Mouse (Mus musculus) testis, adult 2 months (tissue): ENCODE results near the gene Fkbp5. TPM values are rescaled to one million over a fixed set of nuclear protein-coding genes. Genes with fewer than 3 reads are reported as not detected.
A peak's percentile ranks its signal among the peaks of the same experiment; 100 is the strongest.

Experiments
- H3K27ac ChIP-seq: fragments of 200-500 bp; 2 replicates; pipeline ENCODE4 v1.5.1; 2012; ENCODE audit warnings: low read depth, low read length; ENCODE audit not compliant: control insufficient read depth, insufficient read depth
- H3K27me3 ChIP-seq: fragments of 200-500 bp; 2 replicates; pipeline ENCODE4 v1.6.1; 2012; ENCODE audit warnings: mild to moderate bottlenecking, low read length, moderate library complexity; ENCODE audit not compliant: control insufficient read depth, insufficient read depth
- H3K36me3 ChIP-seq: fragments of 200-500 bp; 2 replicates; pipeline ENCODE4 v1.6.1; 2012; ENCODE audit warnings: mild to moderate bottlenecking, low read length; ENCODE audit not compliant: control insufficient read depth, insufficient read depth
- H3K4me1 ChIP-seq: fragments of 200-500 bp; 2 replicates; pipeline ENCODE4 v1.6.1; 2012; ENCODE audit warnings: low read length; ENCODE audit not compliant: control insufficient read depth, insufficient read depth
- H3K4me3 ChIP-seq: fragments of 200-500 bp; 2 replicates; pipeline ENCODE4 v1.5.1; 2012; ENCODE audit warnings: low read depth, mild to moderate bottlenecking, low read length, moderate library complexity, mixed read lengths; ENCODE audit not compliant: control insufficient read depth
- CTCF ChIP-seq: fragments of 200-500 bp; IDR thresholded peaks from 2 replicates; pipeline ENCODE4 v1.5.1; 2012; ENCODE audit warnings: low read depth, mild to moderate bottlenecking, inconsistent platforms, low read length, moderate library complexity; ENCODE audit not compliant: control insufficient read depth, insufficient read depth, insufficient replicate concordance
- POLR2A ChIP-seq: fragments of 200-500 bp; IDR thresholded peaks from 2 replicates; pipeline ENCODE4 v1.6.1; 2012; ENCODE audit warnings: low read depth, mild to moderate bottlenecking, inconsistent platforms, low read length, moderate library complexity; ENCODE audit not compliant: control insufficient read depth
- polyA plus RNA-seq: library from polyadenylated mRNA; depleted of rRNA; stranded (reverse); fragments of >200 nt; gene quantifications from 2 replicates; pipeline ENCODE4 v1.2.3, GENCODE M21; 2012

Fkbp5 gene
- polyA plus RNA-seq, 1 experiment = 19.8 TPM

- H3K36me3 ChIP-seq = no peaks in the 10 kb centered on the region
- no peaks in the 10 kb centered on the region for H3K27me3 ChIP-seq
- TF ChIP-seq POLR2A (no peak), CTCF (no peak)
- H3K4me3 ChIP-seq = peak overlapping the region; percentile 81
- H3K4me1 ChIP-seq = peaks cover 12% of the 10 kb centered on the region
- H3K27ac ChIP-seq = peak overlapping the region; percentile 16; the same call in 1 of the 2 replicates
Measured at GRCm38 (mm10) chr17:28531946-28532345, 14.6 kb upstream of the Fkbp5 start.

DNA sequence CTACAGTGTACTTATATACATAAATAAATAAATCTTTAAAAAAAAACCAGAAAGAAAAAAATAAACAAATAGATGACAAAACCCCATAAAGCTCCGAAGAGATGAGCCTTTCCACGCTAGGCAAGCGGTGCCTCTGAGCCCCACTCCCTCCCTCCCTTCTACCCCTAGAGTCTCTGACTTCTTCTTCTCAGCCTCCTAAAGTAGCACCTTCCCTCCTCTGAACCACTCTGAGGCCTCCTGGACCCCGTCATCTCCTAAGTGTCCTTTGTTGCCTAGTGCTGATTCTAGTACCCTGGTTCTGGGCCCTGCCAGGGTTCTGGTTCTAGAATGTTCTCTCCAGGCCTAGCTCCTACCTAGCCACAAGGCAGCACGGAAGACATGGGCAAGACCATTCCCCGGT, 13.2 kb upstream of the Fkbp5 start, which contains the start of gene Armc12:
Armc12 (plus strand) TSS at position 301 of the 400 bp plus-strand sequence.
- Histone ChIP-seq H3K36me3 (no peaks in the 10 kb centered on the region), H3K27ac (peak within 1 kb of the TSS; percentile 16; the same call in 1 of the 2 replicates), H3K4me3 (peak within 1 kb of the TSS; percentile 84), H3K4me1 (peaks cover 12% of the 10 kb centered on the region), H3K27me3 (no peaks in the 10 kb centered on the region)
- TF ChIP-seq POLR2A (peak; percentile 44; the same call in 1 of the 2 replicates), CTCF (no peak)

DNA sequence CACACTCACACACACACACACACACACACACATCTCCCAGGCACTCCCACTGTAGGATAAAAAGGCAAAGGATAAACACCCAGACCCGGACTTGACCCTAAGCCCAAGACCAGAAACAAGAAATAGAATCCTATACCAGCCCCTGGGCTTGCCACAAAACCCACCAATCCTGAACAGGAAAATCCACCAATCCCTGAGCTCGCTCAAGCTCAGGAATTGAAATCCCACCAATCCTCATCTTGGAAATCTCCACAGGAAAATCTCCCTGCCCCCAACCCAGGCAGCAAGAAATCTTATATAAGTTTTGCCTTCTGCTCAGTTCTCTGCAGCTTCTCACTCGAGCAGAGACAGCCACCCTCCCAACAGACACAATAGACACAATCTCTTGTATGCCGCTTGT, 11.8 kb upstream of the Fkbp5 start:
- Histone ChIP-seq H3K4me1 (peaks cover 13% of the 10 kb centered on the region), H3K4me3 (peak overlapping the region; percentile 84), H3K27ac (no peak overlapping the region), H3K36me3 (no peaks in the 10 kb centered on the region), H3K27me3 (no peaks in the 10 kb centered on the region)
- TF ChIP-seq POLR2A (no peak), CTCF (no peak)

DNA sequence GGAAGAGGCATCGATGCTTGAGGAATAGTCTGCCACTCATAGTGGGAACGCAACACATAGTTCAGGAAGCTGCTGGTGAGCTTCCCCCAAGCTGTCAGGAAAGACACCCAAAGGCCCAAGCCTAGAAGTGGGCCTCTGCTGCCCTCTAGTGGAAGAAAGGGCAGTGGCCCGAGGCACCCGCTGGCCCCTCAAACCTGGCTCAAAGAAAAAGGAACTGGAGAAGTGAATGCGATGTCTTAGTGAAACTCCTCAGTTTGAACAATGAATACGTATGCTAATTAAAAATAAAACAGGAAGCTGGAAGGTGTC, 10.7 kb upstream of the Fkbp5 start:
- no peaks in the 10 kb centered on the region for H3K27me3 ChIP-seq
- TF ChIP-seq POLR2A (no peak), CTCF (peak; percentile 85)
- H3K36me3 ChIP-seq = no peaks in the 10 kb centered on the region
- H3K27ac ChIP-seq = peak overlapping the region; percentile 54; the same call in 1 of the 2 replicates
- peaks cover 18% of the 10 kb centered on the region for H3K4me1 ChIP-seq
- H3K4me3 ChIP-seq = peak overlapping the region; percentile 71

- Histone ChIP-seq H3K27me3 (no peaks in the 10 kb centered on the region), H3K36me3 (no peaks in the 10 kb centered on the region), H3K27ac (peak overlapping the region; percentile 54), H3K4me1 (peaks cover 22% of the 10 kb centered on the region), H3K4me3 (peak overlapping the region; percentile 71)
- no peak for TF ChIP-seq CTCF
- TF ChIP-seq POLR2A = 0 out of 2 replicates have a peak, but pooled peaks have one; percentile 22
Measured at GRCm38 (mm10) chr17:28527184-28528042, 10.1 kb upstream of the Fkbp5 start.

GRCm38 (mm10) chr17:28524831-28525430, 7.6 kb upstream of the Fkbp5 start:
- H3K4me1 ChIP-seq = peaks cover 22% of the 10 kb centered on the region
- H3K27me3 ChIP-seq = no peaks in the 10 kb centered on the region
- H3K36me3 ChIP-seq = no peaks in the 10 kb centered on the region
- H3K4me3 ChIP-seq = no peak overlapping the region
- H3K27ac ChIP-seq = no peak overlapping the region
- TF ChIP-seq POLR2A (no peak), CTCF (no peak)

DNA sequence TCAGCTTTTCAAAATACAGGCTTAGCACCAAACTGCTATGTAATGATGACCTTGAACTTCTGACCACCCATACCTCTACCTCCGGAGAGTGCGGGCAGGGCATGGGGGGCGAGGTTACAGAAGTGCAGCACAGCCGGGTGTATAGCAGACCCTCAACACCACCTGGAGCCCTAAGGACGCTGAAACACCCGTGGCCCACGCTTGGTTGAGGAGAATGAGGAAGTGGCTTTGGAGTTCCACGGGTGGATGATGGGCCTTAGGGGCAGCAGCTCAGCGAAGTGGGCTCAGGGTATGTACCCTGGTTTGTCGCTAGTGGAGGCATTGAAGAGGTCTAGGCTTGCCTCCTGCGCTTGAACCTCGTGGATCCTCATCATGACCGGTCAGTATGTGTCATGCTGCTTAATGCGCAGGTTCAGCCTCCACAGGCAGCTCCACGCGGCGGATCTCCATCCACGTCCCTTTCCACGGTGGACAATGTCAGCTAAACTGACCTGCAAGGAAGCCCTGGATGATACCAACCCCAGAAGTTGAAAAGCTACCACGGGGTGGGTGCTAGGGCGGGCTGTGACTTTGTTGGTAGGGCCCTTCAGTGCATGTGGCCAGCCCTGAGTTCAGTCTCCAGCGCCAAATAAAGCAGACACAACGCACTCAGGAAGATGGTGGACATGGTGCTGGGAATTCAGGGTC, 6.8 kb upstream of the Fkbp5 start:
- no peak for TF ChIP-seq POLR2A
- no peak; the same call in 1 of the 2 replicates for TF ChIP-seq CTCF
- Histone ChIP-seq H3K4me3 (no peak overlapping the region), H3K4me1 (peaks cover 22% of the 10 kb centered on the region), H3K36me3 (no peaks in the 10 kb centered on the region), H3K27ac (no peak overlapping the region), H3K27me3 (no peaks in the 10 kb centered on the region)
